Mouse (Mus musculus): ENCODE measurements around the gene Rasgrf1. TPM values are rescaled to one million over a fixed set of nuclear protein-coding genes. Genes with fewer than 3 reads are reported as not detected.

The Rasgrf1 gene
- total RNA-seq, 1 experiment, result 0.04 TPM

DNA sequence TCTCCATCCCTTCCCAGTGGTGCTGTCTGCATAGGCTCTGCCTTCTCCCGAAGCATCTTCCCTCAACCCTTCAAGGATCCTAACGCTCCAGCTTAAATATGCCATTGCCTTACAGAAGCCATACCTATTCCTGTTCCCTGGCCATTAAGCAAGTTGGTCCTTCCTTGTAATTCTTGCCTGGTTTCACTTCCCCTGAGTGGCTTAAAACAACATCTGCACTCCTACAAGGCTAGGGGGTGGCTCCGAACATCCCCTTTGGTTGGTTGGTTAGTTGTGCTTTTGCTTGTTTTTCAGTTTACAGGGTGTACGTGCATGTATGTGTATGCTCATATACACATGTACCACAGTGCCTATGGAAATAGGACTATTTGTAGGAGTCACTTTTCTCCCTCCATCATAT lies 111.7 kb downstream of the Rasgrf1 start:
- Histone ChIP-seq H3K4me1 (ENCODE audit: control insufficient read depth in 2 of 2, insufficient read depth in 2 of 2, low read length in 2 of 2, poor library complexity in 1 of 2) (no peaks in the 10 kb centered on the region), H3K9ac (ENCODE audit: insufficient read depth, low read depth, low read length, poor library complexity, severe bottlenecking) (no peak overlapping the region), H3K9me3 (ENCODE audit: control insufficient read depth, insufficient read depth, low read depth, low read length) (no peaks in the 10 kb centered on the region), H3K27ac (ENCODE audit: insufficient read depth, low read depth, low read length, poor library complexity, severe bottlenecking) (no peak overlapping the region), H3K36me3 (ENCODE audit: control insufficient read depth, insufficient read depth, low read length, poor library complexity, severe bottlenecking) (no peaks in the 10 kb centered on the region), H3K4me3 (ENCODE audit: insufficient read depth in 1 of 2, low read depth in 1 of 2, low read length in 2 of 2, poor library complexity in 1 of 2, severe bottlenecking in 1 of 2) (no peak overlapping the region)
- in situ Hi-C loops (cut with MboI; ENCODE audit: low sequenced_read_pairs in 2 of 2, unreplicated experiment in 2 of 2), result no loop called here
- TF ChIP-seq ZNF384 (IDR thresholded peaks at IDR 0.05; ENCODE audit: low read depth, low read length) (no peak), ZC3H11A (IDR thresholded peaks at IDR 0.05; ENCODE audit: borderline replicate concordance, low read depth, low read length) (no peak), HCFC1 (IDR thresholded peaks at IDR 0.05; ENCODE audit: borderline replicate concordance, insufficient read depth, low read length) (no peak), MAFK (IDR thresholded peaks at IDR 0.05; ENCODE audit: insufficient read depth, low read depth, low read length) (no peak), CHD2 (IDR thresholded peaks at IDR 0.05; ENCODE audit: low read depth, low read length) (no peak)
- DNase-seq (ENCODE audit: low read depth, low spot score), result no peak

DNA sequence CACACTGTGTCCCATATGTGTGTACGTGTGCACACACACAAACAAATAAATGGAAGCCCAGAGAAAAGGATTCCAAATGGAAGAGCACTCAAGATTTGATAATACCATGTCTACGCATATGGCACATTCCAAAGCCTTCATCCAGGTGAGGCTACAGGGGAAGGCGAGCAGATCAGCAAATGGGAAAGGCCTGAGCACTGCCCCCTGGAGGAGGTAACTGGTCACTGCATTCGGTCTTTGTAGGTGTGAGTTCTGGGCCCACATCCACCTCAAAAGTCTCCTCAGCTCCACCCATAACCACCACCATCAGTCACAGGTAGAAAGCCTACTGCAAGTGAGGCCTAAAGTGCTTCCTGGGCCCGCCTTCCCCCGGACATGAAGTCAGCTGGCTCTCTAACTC lies 118.0 kb downstream of the Rasgrf1 start:
- Histone ChIP-seq H3K36me3 (ENCODE audit: control insufficient read depth, insufficient read depth, low read length, poor library complexity, severe bottlenecking) (no peaks in the 10 kb centered on the region), H3K9ac (ENCODE audit: insufficient read depth, low read depth, low read length, poor library complexity, severe bottlenecking) (no peak overlapping the region), H3K4me1 (ENCODE audit: control insufficient read depth in 2 of 2, insufficient read depth in 2 of 2, low read length in 2 of 2, poor library complexity in 1 of 2) (no peaks in the 10 kb centered on the region), H3K4me3 (ENCODE audit: insufficient read depth in 1 of 2, low read depth in 1 of 2, low read length in 2 of 2, poor library complexity in 1 of 2, severe bottlenecking in 1 of 2) (no peak overlapping the region), H3K9me3 (ENCODE audit: control insufficient read depth, insufficient read depth, low read depth, low read length) (no peaks in the 10 kb centered on the region), H3K27ac (ENCODE audit: insufficient read depth, low read depth, low read length, poor library complexity, severe bottlenecking) (no peak overlapping the region)
- no peak for TF ChIP-seq ZNF384 (IDR thresholded peaks at IDR 0.05; ENCODE audit: low read depth, low read length)
- no peak for TF ChIP-seq MAFK (IDR thresholded peaks at IDR 0.05; ENCODE audit: insufficient read depth, low read depth, low read length)
- no peak for TF ChIP-seq CHD2 (IDR thresholded peaks at IDR 0.05; ENCODE audit: low read depth, low read length)
- no peak for TF ChIP-seq HCFC1 (IDR thresholded peaks at IDR 0.05; ENCODE audit: borderline replicate concordance, insufficient read depth, low read length)
- no peak for TF ChIP-seq ZC3H11A (IDR thresholded peaks at IDR 0.05; ENCODE audit: borderline replicate concordance, low read depth, low read length)
- in situ Hi-C loops (cut with MboI; ENCODE audit: low sequenced_read_pairs in 2 of 2, unreplicated experiment in 2 of 2), result no loop called here
- no peak for DNase-seq (ENCODE audit: low read depth, low spot score)

DNA sequence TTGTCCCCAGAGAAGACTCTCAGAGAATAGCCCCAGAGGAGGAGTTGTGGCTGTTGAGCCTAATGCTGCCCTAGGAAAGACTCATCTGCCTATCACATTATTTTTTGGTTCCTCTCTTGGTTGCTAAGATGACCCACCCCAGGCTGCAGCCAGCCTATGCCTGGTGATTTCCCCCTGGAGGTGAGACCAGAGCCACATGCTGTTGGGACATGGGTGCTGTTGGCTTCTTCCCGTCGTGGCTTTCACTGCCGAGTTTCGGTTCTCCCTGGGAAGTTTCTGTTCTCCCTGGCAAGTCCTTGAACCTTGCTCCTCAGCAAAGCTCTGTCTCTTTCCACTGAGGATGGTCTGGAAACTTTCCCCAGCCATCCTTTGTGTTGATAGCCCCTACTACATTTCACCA lies 124.2 kb downstream of the Rasgrf1 start:
- TF ChIP-seq MAFK (IDR thresholded peaks at IDR 0.05; ENCODE audit: insufficient read depth, low read depth, low read length) (no peak), CHD2 (IDR thresholded peaks at IDR 0.05; ENCODE audit: low read depth, low read length) (no peak), ZC3H11A (IDR thresholded peaks at IDR 0.05; ENCODE audit: borderline replicate concordance, low read depth, low read length) (no peak), HCFC1 (IDR thresholded peaks at IDR 0.05; ENCODE audit: borderline replicate concordance, insufficient read depth, low read length) (no peak), ZNF384 (IDR thresholded peaks at IDR 0.05; ENCODE audit: low read depth, low read length) (no peak)
- Histone ChIP-seq H3K9me3 (ENCODE audit: control insufficient read depth, insufficient read depth, low read depth, low read length) (no peaks in the 10 kb centered on the region), H3K9ac (ENCODE audit: insufficient read depth, low read depth, low read length, poor library complexity, severe bottlenecking) (no peak overlapping the region), H3K27ac (ENCODE audit: insufficient read depth, low read depth, low read length, poor library complexity, severe bottlenecking) (no peak overlapping the region), H3K4me3 (ENCODE audit: insufficient read depth in 1 of 2, low read depth in 1 of 2, low read length in 2 of 2, poor library complexity in 1 of 2, severe bottlenecking in 1 of 2) (no peak overlapping the region), H3K36me3 (ENCODE audit: control insufficient read depth, insufficient read depth, low read length, poor library complexity, severe bottlenecking) (no peaks in the 10 kb centered on the region), H3K4me1 (ENCODE audit: control insufficient read depth in 2 of 2, insufficient read depth in 2 of 2, low read length in 2 of 2, poor library complexity in 1 of 2) (no peaks in the 10 kb centered on the region)
- in situ Hi-C loops (cut with MboI; ENCODE audit: low sequenced_read_pairs in 2 of 2, unreplicated experiment in 2 of 2), result no loop called here
- DNase-seq (ENCODE audit: low read depth, low spot score), result no peak

DNA sequence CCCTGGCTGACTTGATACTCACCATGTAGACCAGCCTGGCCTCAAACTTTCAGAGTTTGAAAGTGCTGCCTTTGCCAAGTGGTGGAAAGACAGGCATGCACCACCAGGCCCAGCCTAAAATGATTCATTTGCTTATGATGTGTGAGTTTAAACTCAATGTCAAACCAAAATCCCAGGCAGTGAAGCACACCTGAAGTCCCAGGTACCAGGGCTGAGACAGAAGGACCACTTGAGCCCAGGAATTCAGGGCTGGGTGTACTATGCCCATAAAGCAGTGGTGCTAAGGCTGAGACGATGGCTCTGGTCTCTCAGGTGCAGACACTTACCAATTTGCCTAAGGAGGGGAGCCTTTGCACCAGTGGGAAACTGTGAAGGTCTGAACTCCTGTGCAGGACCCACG lies 125.5 kb downstream of the Rasgrf1 start:
- DNase-seq (ENCODE audit: low read depth, low spot score), result no peak
- H3K4me1 ChIP-seq (ENCODE audit: control insufficient read depth in 2 of 2, insufficient read depth in 2 of 2, low read length in 2 of 2, poor library complexity in 1 of 2), result no peaks in the 10 kb centered on the region
- no peaks in the 10 kb centered on the region for H3K36me3 ChIP-seq (ENCODE audit: control insufficient read depth, insufficient read depth, low read length, poor library complexity, severe bottlenecking)
- H3K4me3 ChIP-seq (ENCODE audit: insufficient read depth in 1 of 2, low read depth in 1 of 2, low read length in 2 of 2, poor library complexity in 1 of 2, severe bottlenecking in 1 of 2), result no peak overlapping the region
- in situ Hi-C loops (cut with MboI; ENCODE audit: low sequenced_read_pairs in 2 of 2, unreplicated experiment in 2 of 2), result no loop called here
- no peak overlapping the region for H3K9ac ChIP-seq (ENCODE audit: insufficient read depth, low read depth, low read length, poor library complexity, severe bottlenecking)
- no peak overlapping the region for H3K27ac ChIP-seq (ENCODE audit: insufficient read depth, low read depth, low read length, poor library complexity, severe bottlenecking)
- H3K9me3 ChIP-seq (ENCODE audit: control insufficient read depth, insufficient read depth, low read depth, low read length), result no peaks in the 10 kb centered on the region
- TF ChIP-seq ZNF384 (IDR thresholded peaks at IDR 0.05; ENCODE audit: low read depth, low read length) (no peak), CHD2 (IDR thresholded peaks at IDR 0.05; ENCODE audit: low read depth, low read length) (no peak), MAFK (IDR thresholded peaks at IDR 0.05; ENCODE audit: insufficient read depth, low read depth, low read length) (no peak), HCFC1 (IDR thresholded peaks at IDR 0.05; ENCODE audit: borderline replicate concordance, insufficient read depth, low read length) (no peak), ZC3H11A (IDR thresholded peaks at IDR 0.05; ENCODE audit: borderline replicate concordance, low read depth, low read length) (no peak)

DNA sequence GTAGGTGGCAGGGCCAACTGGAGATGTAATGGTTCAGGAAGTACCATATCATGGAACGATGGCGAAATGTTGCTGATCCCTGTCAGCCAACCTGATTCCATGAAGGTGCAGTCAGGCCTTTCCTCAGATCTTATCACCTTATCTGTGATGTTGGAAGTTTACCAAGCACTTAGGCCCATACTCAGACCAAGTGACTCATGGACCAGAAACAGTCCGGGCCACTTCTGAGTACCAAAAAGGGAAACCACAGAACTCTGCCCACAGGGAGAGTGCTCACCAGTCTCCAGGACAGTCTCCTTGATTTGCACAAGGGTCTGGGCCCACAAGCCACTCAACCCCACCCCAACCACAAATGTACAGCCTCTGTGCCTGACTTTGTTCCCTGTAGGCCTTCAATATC lies 126.1 kb downstream of the Rasgrf1 start:
- H3K9me3 ChIP-seq (ENCODE audit: control insufficient read depth, insufficient read depth, low read depth, low read length), result no peaks in the 10 kb centered on the region
- no peak for DNase-seq (ENCODE audit: low read depth, low spot score)
- in situ Hi-C loops (cut with MboI; ENCODE audit: low sequenced_read_pairs in 2 of 2, unreplicated experiment in 2 of 2), result no loop called here
- no peak overlapping the region for H3K27ac ChIP-seq (ENCODE audit: insufficient read depth, low read depth, low read length, poor library complexity, severe bottlenecking)
- H3K4me1 ChIP-seq (ENCODE audit: control insufficient read depth in 2 of 2, insufficient read depth in 2 of 2, low read length in 2 of 2, poor library complexity in 1 of 2), result no peaks in the 10 kb centered on the region
- TF ChIP-seq ZNF384 (IDR thresholded peaks at IDR 0.05; ENCODE audit: low read depth, low read length), result no peak
- no peak for TF ChIP-seq ZC3H11A (IDR thresholded peaks at IDR 0.05; ENCODE audit: borderline replicate concordance, low read depth, low read length)
- TF ChIP-seq HCFC1 (IDR thresholded peaks at IDR 0.05; ENCODE audit: borderline replicate concordance, insufficient read depth, low read length), result no peak
- TF ChIP-seq MAFK (IDR thresholded peaks at IDR 0.05; ENCODE audit: insufficient read depth, low read depth, low read length), result no peak
- TF ChIP-seq CHD2 (IDR thresholded peaks at IDR 0.05; ENCODE audit: low read depth, low read length), result no peak
- no peak overlapping the region for H3K9ac ChIP-seq (ENCODE audit: insufficient read depth, low read depth, low read length, poor library complexity, severe bottlenecking)
- no peak overlapping the region for H3K4me3 ChIP-seq (ENCODE audit: insufficient read depth in 1 of 2, low read depth in 1 of 2, low read length in 2 of 2, poor library complexity in 1 of 2, severe bottlenecking in 1 of 2)
- no peaks in the 10 kb centered on the region for H3K36me3 ChIP-seq (ENCODE audit: control insufficient read depth, insufficient read depth, low read length, poor library complexity, severe bottlenecking)
